Mouse (Mus musculus): ENCODE results near the gene Edc3. TPM values are rescaled to one million over a fixed set of nuclear protein-coding genes. Genes with fewer than 3 reads are reported as not detected.

Gene Edc3
- 16.8 TPM for polyA plus RNA-seq (2012; fragmentation: generic; extraction: Trizol)
- long read RNA-seq, experiment 1, full-length matches to known transcripts: 15 of 19 reads
- long read RNA-seq, experiment 1, partial matches to known transcripts: 2 of 19 reads
- long read RNA-seq, experiment 1, other reads (novel, unspliced or antisense): 2 of 19 reads
- long read RNA-seq, experiment 2, full-length matches to known transcripts: 242 of 272 reads
- long read RNA-seq, experiment 2, partial matches to known transcripts: 3 of 272 reads
- long read RNA-seq, experiment 2, other reads (novel, unspliced or antisense): 27 of 272 reads

DNA sequence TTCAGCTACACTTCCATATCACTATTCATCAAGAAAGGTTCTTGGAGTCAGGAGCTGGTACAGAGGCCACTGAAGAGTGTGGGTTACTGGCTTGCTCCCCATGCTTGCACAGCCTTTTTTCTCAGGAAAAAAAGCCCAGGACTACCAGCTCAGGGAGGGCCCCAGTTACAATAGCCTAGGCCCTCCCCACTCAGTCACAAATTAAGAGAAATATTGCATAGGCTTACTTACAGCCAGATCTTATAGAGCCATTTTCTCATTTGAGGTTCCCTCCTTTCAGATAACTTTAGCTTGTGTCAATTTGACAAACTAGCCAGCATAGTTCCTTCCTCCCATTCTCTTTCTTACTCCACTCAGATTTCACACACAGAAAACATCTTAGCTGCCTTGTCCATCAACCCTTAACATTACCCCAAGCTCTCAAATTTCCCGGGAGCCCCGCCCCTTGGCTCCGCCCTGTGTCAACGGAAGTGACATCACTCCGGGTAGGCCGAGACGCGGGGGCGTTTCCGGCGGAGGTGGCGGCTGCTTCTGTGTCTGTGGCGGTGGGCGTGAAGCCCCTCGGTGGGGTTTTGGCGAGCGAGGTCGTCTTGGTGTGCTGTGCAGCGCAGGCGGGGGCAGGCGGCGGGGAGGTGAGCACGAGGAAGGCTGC, at the start of gene Edc3:
Gene Edc3, plus strand, starts transcription at position 473 of the 652 bp plus-strand sequence.
- TF ChIP-seq MAX (IDR thresholded peaks at IDR 0.05) (no peak), MYOD1 (IDR thresholded peaks at IDR 0.05; ENCODE audit: control insufficient read depth, insufficient read length, low read depth) (no peak), CEBPB (IDR thresholded peaks at IDR 0.05; ENCODE audit: low read depth) (no peak)
- no peaks in the 10 kb centered on the region for H3K27me3 ChIP-seq (ENCODE audit: control insufficient read depth, insufficient read depth, insufficient read length)
- peak within 1 kb of the TSS; percentile 82 for H3K4me3 ChIP-seq (ENCODE audit: insufficient read depth, poor library complexity, severe bottlenecking)
- H3ac ChIP-seq (ENCODE audit: control insufficient read depth, insufficient read length, low read depth): peak within 1 kb of the TSS; percentile 85
- H3K36me3 ChIP-seq (ENCODE audit: control insufficient read depth, insufficient read depth): peaks cover 8% of the 10 kb centered on the region
- peaks cover 29% of the 10 kb centered on the region for H3K79me3 ChIP-seq (ENCODE audit: low read depth)
- peaks cover 49% of the 10 kb centered on the region for H3K79me2 ChIP-seq (ENCODE audit: control insufficient read depth, insufficient read depth)

DNA sequence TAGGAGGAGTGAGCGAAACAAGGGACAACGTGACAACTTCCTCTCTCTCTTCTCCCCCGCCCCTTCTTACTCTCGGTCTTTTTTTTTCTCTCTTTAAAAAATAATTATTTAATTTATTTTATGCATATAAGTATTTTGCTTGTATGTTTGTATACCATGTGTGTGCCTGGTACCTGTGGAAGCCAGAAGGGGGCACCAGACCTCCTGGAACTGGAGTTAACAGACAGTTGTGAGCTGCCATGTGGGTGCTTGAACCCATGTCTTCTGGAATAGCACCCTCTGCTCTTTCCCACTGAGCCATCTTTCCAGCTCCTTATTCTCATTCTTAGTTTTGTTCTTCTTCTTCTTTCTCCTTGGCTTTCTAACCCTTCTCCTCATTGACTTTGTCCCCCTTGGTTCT, 49.4 kb upstream of the Edc3 start:
- TF ChIP-seq MYOD1 (IDR thresholded peaks at IDR 0.05; ENCODE audit: control insufficient read depth, insufficient read length, low read depth): no peak
- no peak for TF ChIP-seq CTCF (IDR thresholded peaks at IDR 0.05; ENCODE audit: control insufficient read depth, insufficient read depth, insufficient read length)
- Histone ChIP-seq H3K27me3 (ENCODE audit: control insufficient read depth, insufficient read depth, insufficient read length) (no peaks in the 10 kb centered on the region), H3K36me3 (ENCODE audit: control insufficient read depth, insufficient read depth) (no peaks in the 10 kb centered on the region), H3K4me3 (ENCODE audit: insufficient read depth, poor library complexity, severe bottlenecking) (no peak overlapping the region), H3K79me2 (ENCODE audit: control insufficient read depth, insufficient read depth) (no peaks in the 10 kb centered on the region), H3ac (ENCODE audit: control insufficient read depth, insufficient read length, low read depth) (no peak overlapping the region), H3K79me3 (ENCODE audit: low read depth) (no peaks in the 10 kb centered on the region)

DNA sequence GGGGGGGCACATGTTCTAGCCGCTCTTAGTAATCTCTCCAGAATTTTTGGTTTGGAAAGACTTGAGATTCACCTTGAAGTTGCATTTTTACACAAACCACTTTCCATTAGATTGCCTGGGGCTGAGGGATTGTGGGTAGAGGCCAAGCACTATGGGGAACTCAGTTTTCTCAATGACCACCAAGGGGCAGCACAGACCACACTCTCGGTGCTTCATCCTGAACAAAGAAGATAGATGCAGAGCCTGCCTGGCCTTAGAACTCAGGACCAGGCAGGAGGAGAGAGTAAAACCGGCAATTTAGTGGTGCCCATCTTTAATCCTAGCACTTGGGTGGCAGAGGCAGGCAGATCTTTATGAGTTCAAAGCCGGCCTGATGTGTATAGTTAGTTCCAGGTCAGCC, 48.6 kb upstream of the Edc3 start:
- Histone ChIP-seq H3K79me3 (ENCODE audit: low read depth) (no peaks in the 10 kb centered on the region), H3K27me3 (ENCODE audit: control insufficient read depth, insufficient read depth, insufficient read length) (no peaks in the 10 kb centered on the region), H3K4me3 (ENCODE audit: insufficient read depth, poor library complexity, severe bottlenecking) (no peak overlapping the region), H3K79me2 (ENCODE audit: control insufficient read depth, insufficient read depth) (no peaks in the 10 kb centered on the region), H3K36me3 (ENCODE audit: control insufficient read depth, insufficient read depth) (no peaks in the 10 kb centered on the region), H3ac (ENCODE audit: control insufficient read depth, insufficient read length, low read depth) (no peak overlapping the region)
- TF ChIP-seq MYOD1 (IDR thresholded peaks at IDR 0.05; ENCODE audit: control insufficient read depth, insufficient read length, low read depth): no peak
- no peak for TF ChIP-seq USF1 (IDR thresholded peaks at IDR 0.05; ENCODE audit: low read depth)
- no peak for TF ChIP-seq FOSL1 (IDR thresholded peaks at IDR 0.05; ENCODE audit: insufficient read depth, low read length, poor library complexity, severe bottlenecking)
- peak; percentile 62 for TF ChIP-seq CTCF (IDR thresholded peaks at IDR 0.05; ENCODE audit: control insufficient read depth, insufficient read depth, insufficient read length)

DNA sequence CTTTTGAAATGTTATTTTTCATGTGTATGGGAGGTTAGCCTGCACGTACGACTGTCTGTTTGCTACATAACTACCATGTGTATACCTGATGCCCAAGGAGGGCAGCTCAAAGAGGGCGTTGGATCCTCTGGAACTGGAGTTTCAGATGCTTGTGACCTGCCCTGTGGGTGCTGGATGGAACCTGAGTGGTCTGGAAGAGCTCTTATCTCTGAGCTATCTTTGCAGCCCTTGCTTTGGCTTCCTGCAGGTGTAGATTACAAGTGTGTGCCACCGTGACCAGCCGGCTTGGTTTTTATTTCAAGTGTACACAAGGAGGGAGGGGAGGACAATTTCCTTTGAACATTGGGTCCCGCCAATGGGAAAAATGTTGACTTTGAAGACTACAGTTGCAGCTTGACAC, 47.8 kb upstream of the Edc3 start:
- H3K27me3 ChIP-seq (ENCODE audit: control insufficient read depth, insufficient read depth, insufficient read length): no peaks in the 10 kb centered on the region
- no peaks in the 10 kb centered on the region for H3K79me3 ChIP-seq (ENCODE audit: low read depth)
- no peaks in the 10 kb centered on the region for H3K79me2 ChIP-seq (ENCODE audit: control insufficient read depth, insufficient read depth)
- no peak overlapping the region for H3K4me3 ChIP-seq (ENCODE audit: insufficient read depth, poor library complexity, severe bottlenecking)
- no peak overlapping the region for H3ac ChIP-seq (ENCODE audit: control insufficient read depth, insufficient read length, low read depth)
- TF ChIP-seq MYOG (IDR thresholded peaks at IDR 0.05; ENCODE audit: control insufficient read depth, extremely low read depth, insufficient read length) (no peak), MYOD1 (IDR thresholded peaks at IDR 0.05; ENCODE audit: control insufficient read depth, insufficient read length, low read depth) (no peak), FOSL1 (IDR thresholded peaks at IDR 0.05; ENCODE audit: insufficient read depth, low read length, poor library complexity, severe bottlenecking) (no peak), CEBPB (IDR thresholded peaks at IDR 0.05; ENCODE audit: low read depth) (no peak), USF1 (IDR thresholded peaks at IDR 0.05; ENCODE audit: low read depth) (no peak), CTCF (IDR thresholded peaks at IDR 0.05; ENCODE audit: control insufficient read depth, insufficient read depth, insufficient read length) (no peak), MAX (IDR thresholded peaks at IDR 0.05) (no peak)
- no peaks in the 10 kb centered on the region for H3K36me3 ChIP-seq (ENCODE audit: control insufficient read depth, insufficient read depth)

DNA sequence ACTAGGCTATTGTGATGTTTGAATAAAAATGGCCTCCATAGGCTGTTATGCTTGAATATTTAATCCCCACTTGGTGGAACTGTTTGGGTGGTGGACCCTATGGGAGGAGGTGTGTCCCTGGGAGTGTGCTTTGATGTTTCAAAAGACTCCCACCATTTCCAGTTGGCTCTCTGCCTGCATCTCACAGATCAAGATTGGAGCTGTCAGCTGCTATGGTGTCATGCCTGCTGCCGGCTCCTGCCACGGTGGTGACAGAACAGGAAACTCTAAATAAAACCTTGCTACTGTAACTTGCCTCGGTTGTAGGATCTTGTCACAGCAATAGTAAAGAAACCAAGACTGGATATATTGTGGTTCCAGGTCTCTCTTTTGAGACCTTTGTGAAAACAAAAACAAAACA, 46.8 kb upstream of the Edc3 start:
- no peak overlapping the region for H3K4me3 ChIP-seq (ENCODE audit: insufficient read depth, poor library complexity, severe bottlenecking)
- no peaks in the 10 kb centered on the region for H3K79me3 ChIP-seq (ENCODE audit: low read depth)
- H3ac ChIP-seq (ENCODE audit: control insufficient read depth, insufficient read length, low read depth): no peak overlapping the region
- TF ChIP-seq CTCF (IDR thresholded peaks at IDR 0.05; ENCODE audit: control insufficient read depth, insufficient read depth, insufficient read length): no peak
- no peak for TF ChIP-seq USF1 (IDR thresholded peaks at IDR 0.05; ENCODE audit: low read depth)
- TF ChIP-seq MAX (IDR thresholded peaks at IDR 0.05): no peak
- no peak for TF ChIP-seq CEBPB (IDR thresholded peaks at IDR 0.05; ENCODE audit: low read depth)
- TF ChIP-seq FOSL1 (IDR thresholded peaks at IDR 0.05; ENCODE audit: insufficient read depth, low read length, poor library complexity, severe bottlenecking): no peak
- no peak for TF ChIP-seq MYOG (IDR thresholded peaks at IDR 0.05; ENCODE audit: control insufficient read depth, extremely low read depth, insufficient read length)
- no peak for TF ChIP-seq MYOD1 (IDR thresholded peaks at IDR 0.05; ENCODE audit: control insufficient read depth, insufficient read length, low read depth)
- H3K36me3 ChIP-seq (ENCODE audit: control insufficient read depth, insufficient read depth): no peaks in the 10 kb centered on the region
- peaks cover 1% of the 10 kb centered on the region for H3K27me3 ChIP-seq (ENCODE audit: control insufficient read depth, insufficient read depth, insufficient read length)
- H3K79me2 ChIP-seq (ENCODE audit: control insufficient read depth, insufficient read depth): no peaks in the 10 kb centered on the region

DNA sequence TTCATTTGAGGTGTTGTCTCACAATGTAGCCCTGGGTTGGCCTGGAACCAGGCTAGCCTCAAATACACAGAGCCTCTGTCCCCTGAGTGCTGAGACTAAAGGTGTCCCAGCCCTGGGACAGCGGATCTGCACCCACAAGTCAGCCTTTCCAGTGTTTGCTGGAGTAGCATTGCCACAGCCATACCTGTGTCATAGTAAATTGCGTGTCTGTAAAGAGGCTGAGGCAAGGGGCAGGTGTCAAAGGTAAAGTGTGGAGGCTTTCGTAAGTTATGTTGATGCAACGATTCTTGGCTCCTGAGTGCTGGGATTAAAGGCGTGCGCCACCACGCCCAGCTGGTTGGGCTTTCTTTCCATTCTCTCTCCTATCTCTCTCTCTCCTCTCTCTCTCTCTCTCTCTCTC, 43.7 kb upstream of the Edc3 start:
- Histone ChIP-seq H3ac (ENCODE audit: control insufficient read depth, insufficient read length, low read depth) (no peak overlapping the region), H3K4me3 (ENCODE audit: insufficient read depth, poor library complexity, severe bottlenecking) (no peak overlapping the region), H3K27me3 (ENCODE audit: control insufficient read depth, insufficient read depth, insufficient read length) (peaks cover 8% of the 10 kb centered on the region), H3K79me3 (ENCODE audit: low read depth) (no peaks in the 10 kb centered on the region), H3K36me3 (ENCODE audit: control insufficient read depth, insufficient read depth) (no peaks in the 10 kb centered on the region), H3K79me2 (ENCODE audit: control insufficient read depth, insufficient read depth) (no peaks in the 10 kb centered on the region)
- no peak for TF ChIP-seq MYOD1 (IDR thresholded peaks at IDR 0.05; ENCODE audit: control insufficient read depth, insufficient read length, low read depth)

Data from C2C12 (cell line).